Mouse (Mus musculus): Measurements from ENCODE around the gene Slit3. TPM values are rescaled to one million over a fixed set of nuclear protein-coding genes. Genes with fewer than 3 reads are reported as not detected.

The Slit3 gene
- total and polyA plus RNA-seq, 2 experiments, result 0.09 to 0.12 TPM

- peaks cover 8% of the 10 kb centered on the region for H3K4me1 ChIP-seq (ENCODE audit: control insufficient read depth, insufficient read depth, low read length)
- no peaks in the 10 kb centered on the region for H3K36me3 ChIP-seq (ENCODE audit: control insufficient read depth, insufficient read depth, low read length)
- no peaks in the 10 kb centered on the region for H3K27me3 ChIP-seq (ENCODE audit: control insufficient read depth, insufficient read depth, low read length)
- no peak overlapping the region for H3K4me3 ChIP-seq (ENCODE audit: insufficient read depth, low read depth, low read length)
- H3K79me2 ChIP-seq (ENCODE audit: control insufficient read depth, insufficient read depth, low read length), result no peaks in the 10 kb centered on the region
- no peak for TF ChIP-seq POLR2A (IDR thresholded peaks at IDR 0.05; ENCODE audit: extremely low read depth, insufficient read depth, low read length)
- TF ChIP-seq CTCF (IDR thresholded peaks at IDR 0.05; ENCODE audit: low read depth, low read length), result no peak
- 84% methylated on average over 5 of the region's 5 CpGs for WGBS
- H3K27ac ChIP-seq (replicated peaks; ENCODE audit: insufficient read depth, low read depth, low read length), result no peak overlapping the region
- no peak for DNase-seq (ENCODE audit: extremely low read depth, low read depth, low spot score)
- H3K9ac ChIP-seq (ENCODE audit: low read depth, low read length), result no peak overlapping the region
Observed at GRCm38 (mm10) chr11:35473617-35473996, 352.6 kb downstream of the Slit3 start.

- Histone ChIP-seq H3K27ac (replicated peaks; ENCODE audit: insufficient read depth, low read depth, low read length) (no peak overlapping the region), H3K9ac (ENCODE audit: low read depth, low read length) (no peak overlapping the region), H3K36me3 (ENCODE audit: control insufficient read depth, insufficient read depth, low read length) (no peaks in the 10 kb centered on the region), H3K4me1 (ENCODE audit: control insufficient read depth, insufficient read depth, low read length) (no peaks in the 10 kb centered on the region), H3K79me2 (ENCODE audit: control insufficient read depth, insufficient read depth, low read length) (no peaks in the 10 kb centered on the region), H3K4me3 (ENCODE audit: insufficient read depth, low read depth, low read length) (no peak overlapping the region), H3K27me3 (ENCODE audit: control insufficient read depth, insufficient read depth, low read length) (no peaks in the 10 kb centered on the region)
- DNase-seq (ENCODE audit: extremely low read depth, low read depth, low spot score), result no peak
- WGBS, result 71% methylated on average over 8 of the region's 8 CpGs
- no peak for TF ChIP-seq POLR2A (IDR thresholded peaks at IDR 0.05; ENCODE audit: extremely low read depth, insufficient read depth, low read length)
- no peak for TF ChIP-seq CTCF (IDR thresholded peaks at IDR 0.05; ENCODE audit: low read depth, low read length)
Observed at GRCm38 (mm10) chr11:35480146-35480545, 359.1 kb downstream of the Slit3 start.

- H3K27ac ChIP-seq (replicated peaks; ENCODE audit: insufficient read depth, low read depth, low read length), result no peak overlapping the region
- 79% methylated on average over 9 of the region's 9 CpGs for WGBS
- no peak for DNase-seq (ENCODE audit: extremely low read depth, low read depth, low spot score)
Observed at GRCm38 (mm10) chr11:35481611-35482363, 360.8 kb downstream of the Slit3 start.

GRCm38 (mm10) chr11:35487966-35488365 is 366.9 kb downstream of the Slit3 start:
- WGBS, result 85% methylated on average over 5 of the region's 5 CpGs
- TF ChIP-seq POLR2A (IDR thresholded peaks at IDR 0.05; ENCODE audit: extremely low read depth, insufficient read depth, low read length), result no peak
- no peak for TF ChIP-seq CTCF (IDR thresholded peaks at IDR 0.05; ENCODE audit: low read depth, low read length)

More at GRCm38 (mm10) chr11:35481611-35482363, 360.8 kb downstream of the Slit3 start:
- Histone ChIP-seq H3K9ac (ENCODE audit: low read depth, low read length) (no peak overlapping the region), H3K36me3 (ENCODE audit: control insufficient read depth, insufficient read depth, low read length) (no peaks in the 10 kb centered on the region), H3K27me3 (ENCODE audit: control insufficient read depth, insufficient read depth, low read length) (no peaks in the 10 kb centered on the region), H3K79me2 (ENCODE audit: control insufficient read depth, insufficient read depth, low read length) (no peaks in the 10 kb centered on the region), H3K4me3 (ENCODE audit: insufficient read depth, low read depth, low read length) (no peak overlapping the region), H3K4me1 (ENCODE audit: control insufficient read depth, insufficient read depth, low read length) (no peaks in the 10 kb centered on the region)
- TF ChIP-seq POLR2A (IDR thresholded peaks at IDR 0.05; ENCODE audit: extremely low read depth, insufficient read depth, low read length) (no peak), CTCF (IDR thresholded peaks at IDR 0.05; ENCODE audit: low read depth, low read length) (no peak)

GRCm38 (mm10) chr11:35491701-35492100 is 370.7 kb downstream of the Slit3 start:
- 77% methylated on average over 5 of the region's 5 CpGs for WGBS

More at GRCm38 (mm10) chr11:35487966-35488365, 366.9 kb downstream of the Slit3 start:
- Histone ChIP-seq H3K36me3 (ENCODE audit: control insufficient read depth, insufficient read depth, low read length) (no peaks in the 10 kb centered on the region), H3K9ac (ENCODE audit: low read depth, low read length) (no peak overlapping the region), H3K4me1 (ENCODE audit: control insufficient read depth, insufficient read depth, low read length) (no peaks in the 10 kb centered on the region), H3K4me3 (ENCODE audit: insufficient read depth, low read depth, low read length) (no peak overlapping the region), H3K27me3 (ENCODE audit: control insufficient read depth, insufficient read depth, low read length) (no peaks in the 10 kb centered on the region), H3K79me2 (ENCODE audit: control insufficient read depth, insufficient read depth, low read length) (no peaks in the 10 kb centered on the region), H3K27ac (replicated peaks; ENCODE audit: insufficient read depth, low read depth, low read length) (no peak overlapping the region)
- DNase-seq (ENCODE audit: extremely low read depth, low read depth, low spot score), result no peak

GRCm38 (mm10) chr11:35496874-35497273 is 375.9 kb downstream of the Slit3 start:
- DNase-seq (ENCODE audit: extremely low read depth, low read depth, low spot score), result no peak
- Histone ChIP-seq H3K27me3 (ENCODE audit: control insufficient read depth, insufficient read depth, low read length) (no peaks in the 10 kb centered on the region), H3K36me3 (ENCODE audit: control insufficient read depth, insufficient read depth, low read length) (no peaks in the 10 kb centered on the region), H3K9ac (ENCODE audit: low read depth, low read length) (no peak overlapping the region), H3K4me1 (ENCODE audit: control insufficient read depth, insufficient read depth, low read length) (no peaks in the 10 kb centered on the region), H3K4me3 (ENCODE audit: insufficient read depth, low read depth, low read length) (no peak overlapping the region), H3K27ac (replicated peaks; ENCODE audit: insufficient read depth, low read depth, low read length) (no peak overlapping the region), H3K79me2 (ENCODE audit: control insufficient read depth, insufficient read depth, low read length) (no peaks in the 10 kb centered on the region)
- TF ChIP-seq CTCF (IDR thresholded peaks at IDR 0.05; ENCODE audit: low read depth, low read length) (no peak), POLR2A (IDR thresholded peaks at IDR 0.05; ENCODE audit: extremely low read depth, insufficient read depth, low read length) (no peak)
- WGBS, result 88% methylated on average over 10 of the region's 10 CpGs

More at GRCm38 (mm10) chr11:35491701-35492100, 370.7 kb downstream of the Slit3 start:
- TF ChIP-seq POLR2A (IDR thresholded peaks at IDR 0.05; ENCODE audit: extremely low read depth, insufficient read depth, low read length), result no peak
- no peak for TF ChIP-seq CTCF (IDR thresholded peaks at IDR 0.05; ENCODE audit: low read depth, low read length)
- Histone ChIP-seq H3K27me3 (ENCODE audit: control insufficient read depth, insufficient read depth, low read length) (no peaks in the 10 kb centered on the region), H3K36me3 (ENCODE audit: control insufficient read depth, insufficient read depth, low read length) (no peaks in the 10 kb centered on the region), H3K79me2 (ENCODE audit: control insufficient read depth, insufficient read depth, low read length) (no peaks in the 10 kb centered on the region), H3K4me1 (ENCODE audit: control insufficient read depth, insufficient read depth, low read length) (no peaks in the 10 kb centered on the region), H3K4me3 (ENCODE audit: insufficient read depth, low read depth, low read length) (no peak overlapping the region), H3K27ac (replicated peaks; ENCODE audit: insufficient read depth, low read depth, low read length) (no peak overlapping the region), H3K9ac (ENCODE audit: low read depth, low read length) (no peak overlapping the region)
- DNase-seq (ENCODE audit: extremely low read depth, low read depth, low spot score), result no peak
